Comparison of ENCODE assay signal across 13 mouse cellular contexts in the genomic region with DNA sequence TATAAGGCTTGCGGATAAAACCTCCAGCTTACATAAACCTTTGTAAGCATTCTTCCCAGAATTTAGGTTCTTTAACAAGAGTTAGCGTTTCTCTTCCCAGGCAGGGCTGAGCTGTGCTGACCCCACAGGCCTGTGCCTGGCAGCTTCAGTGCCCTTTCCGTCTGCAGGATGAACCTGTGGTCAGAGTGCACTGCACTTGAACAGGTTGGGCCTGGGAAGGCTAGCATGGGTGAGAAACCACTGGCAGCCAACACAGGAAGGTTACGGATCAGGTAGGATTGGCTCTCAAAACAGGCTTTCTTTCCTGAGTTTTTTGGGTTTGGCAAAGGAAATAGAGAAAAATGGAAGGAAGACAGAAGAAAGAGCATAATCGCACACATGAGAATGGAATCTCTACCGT.
"Had no signal": no experiment of that assay in that cellular context is flagged by ENCODE, and none has a peak within 500 bp of the region (broad histone marks: within the 10 kb centered on the region; RNA-seq: fewer than 3 reads in every experiment).

No protein-coding gene starts in this region.

- H3K27me3 ChIP-seq: limb, embryonic 15.5 days; liver, embryonic 13.5 days; neural tube, embryonic 15.5 days had no signal

- H3K27ac ChIP-seq: limb, embryonic 15.5 days; liver, embryonic 13.5 days; neural tube, embryonic 15.5 days had no signal

- DNase-seq: layer of hippocampus, adult 9-11 months; layer of hippocampus, postnatal 36 days; liver, embryonic 13.5 days; lung, adult 18-20 months; right cerebral cortex, adult 18-20 months; right cerebral cortex, postnatal 25 days; thymus, adult 18-20 months; thymus, postnatal 14 days had no signal

- ATAC-seq: inflammation-experienced regulatory T-cells, adult 6 months; intestine, postnatal 0 days had no signal

- H3K4me3 ChIP-seq: limb, embryonic 15.5 days; liver, embryonic 13.5 days; myocyte; neural tube, embryonic 15.5 days had no signal

- H3K4me1 ChIP-seq: limb, embryonic 15.5 days; liver, embryonic 13.5 days; neural tube, embryonic 15.5 days had no signal

- H3K36me3 ChIP-seq: limb, embryonic 15.5 days; liver, embryonic 13.5 days; neural tube, embryonic 15.5 days had no signal

- H3K9me3 ChIP-seq: limb, embryonic 15.5 days; liver, embryonic 13.5 days; neural tube, embryonic 15.5 days had no signal

- H3K9ac ChIP-seq: limb, embryonic 15.5 days; liver, embryonic 13.5 days; neural tube, embryonic 15.5 days had no signal

- H3K4me2 ChIP-seq: limb, embryonic 15.5 days; liver, embryonic 13.5 days; neural tube, embryonic 15.5 days had no signal
